Mouse (Mus musculus) CH12.LX (cell line): ENCODE results near the gene Wnt7a. TPM values are rescaled to one million over a fixed set of nuclear protein-coding genes. Genes with fewer than 3 reads are reported as not detected.

Experiments used
- DNase-seq: peaks from one replicate; pipeline ENCODE4 v3.0.0-alpha.2; 2013; ENCODE audit errors: extremely low read depth
- H3K27ac ChIP-seq: 2 replicates; pipeline ENCODE4 v1.5.1; 2012; ENCODE audit warnings: low read depth, mild to moderate bottlenecking, control low read depth, moderate library complexity; ENCODE audit not compliant: insufficient read depth
- H3K27me3 ChIP-seq: replicated peaks from 2 replicates; pipeline ENCODE3; 2012; ENCODE audit warnings: inconsistent platforms
- H3K36me3 ChIP-seq, 2 experiments: replicated peaks in 1 of 2; 2 replicates each; pipeline versions ENCODE3 to v1.6.1; 2012; ENCODE audit warnings: inconsistent platforms in 1 of 2, low read length in 1 of 2, mild to moderate bottlenecking in 1 of 2, mixed read lengths in 1 of 2, moderate library complexity in 1 of 2; ENCODE audit not compliant: control insufficient read depth in 1 of 2, insufficient read depth in 1 of 2
- H3K4me1 ChIP-seq, 2 experiments: 2 replicates each; pipeline ENCODE4 v1.6.1; 2012; ENCODE audit warnings: inconsistent platforms in 1 of 2, moderate library complexity in 1 of 2; ENCODE audit not compliant: insufficient read depth in 2 of 2, control insufficient read depth in 1 of 2
- H3K4me2 ChIP-seq: 2 replicates; pipeline ENCODE4 v1.6.1; 2012; ENCODE audit warnings: low read depth, mild to moderate bottlenecking, control low read depth; ENCODE audit not compliant: poor library complexity, insufficient read depth, severe bottlenecking
- H3K4me3 ChIP-seq, 3 experiments: fragments of 150-350 bp in 1 of 3; sonication (generic) in 1 of 3; replicated peaks in 1 of 3; 2 replicates each; pipeline versions ENCODE3 to v1.5.1; 2011 to 2012; ENCODE audit warnings: low read depth in 2 of 3, low read length in 2 of 3, mild to moderate bottlenecking in 2 of 3, moderate library complexity in 2 of 3, control low read depth in 1 of 3, improper control_type of control experiment in 1 of 3, inconsistent platforms in 1 of 3, mixed read lengths in 1 of 3; ENCODE audit not compliant: poor library complexity in 1 of 3
- H3K79me2 ChIP-seq: replicated peaks from 2 replicates; pipeline ENCODE4 v1.6.1; 2012; ENCODE audit warnings: mild to moderate bottlenecking, moderate library complexity; ENCODE audit not compliant: control insufficient read depth, poor library complexity, insufficient read depth, severe bottlenecking; ENCODE audit errors: extremely low read depth
- H3K9ac ChIP-seq: 2 replicates; pipeline ENCODE4 v1.6.1; 2012; ENCODE audit warnings: low read depth, mild to moderate bottlenecking, control low read depth, moderate library complexity; ENCODE audit not compliant: insufficient read depth
- H3K9me3 ChIP-seq: replicated peaks from 2 replicates; pipeline ENCODE3; 2012; ENCODE audit warnings: low read length, inconsistent platforms, mixed read lengths
- BHLHE40 ChIP-seq: IDR thresholded peaks from 2 replicates; pipeline ENCODE4 v1.6.1; 2011; ENCODE audit warnings: mild to moderate bottlenecking, low read depth, low read length, improper control_type of control experiment
- CHD2 ChIP-seq: IDR thresholded peaks from 2 replicates; pipeline ENCODE4 v1.6.1; 2011; ENCODE audit warnings: low read length, improper control_type of control experiment
- CTCF ChIP-seq, 2 experiments: IDR thresholded peaks in 1 of 2; conservative IDR thresholded peaks in 1 of 2; 2 replicates each; pipeline ENCODE4 v1.5.1; 2011 to 2012; ENCODE audit warnings: low read depth in 2 of 2, low read length in 2 of 2, improper control_type of control experiment in 1 of 2, inconsistent platforms in 1 of 2, mild to moderate bottlenecking in 1 of 2, moderate library complexity in 1 of 2
- E2F4 ChIP-seq: IDR thresholded peaks from 2 replicates; pipeline ENCODE4 v1.6.1; 2011; ENCODE audit warnings: low read depth, low read length, improper control_type of control experiment; ENCODE audit not compliant: insufficient replicate concordance
- GABPA ChIP-seq: IDR thresholded peaks from 2 replicates; pipeline ENCODE4 v1.6.1; 2012; ENCODE audit warnings: low read depth, low read length, improper control_type of control experiment, inconsistent platforms; ENCODE audit not compliant: insufficient replicate concordance
- HCFC1 ChIP-seq: IDR thresholded peaks from 2 replicates; pipeline ENCODE4 v1.6.1; 2012; ENCODE audit warnings: low read depth, mild to moderate bottlenecking, inconsistent platforms, low read length, improper control_type of control experiment
- IRF4 ChIP-seq: IDR thresholded peaks from 2 replicates; pipeline ENCODE4 v1.6.1; 2014; ENCODE audit warnings: low read depth, mild to moderate bottlenecking, inconsistent platforms, low read length, improper control_type of control experiment
- JUN ChIP-seq: IDR thresholded peaks from 2 replicates; pipeline ENCODE4 v1.6.1; 2011; ENCODE audit warnings: low read depth, mild to moderate bottlenecking, low read length, improper control_type of control experiment, moderate library complexity; ENCODE audit not compliant: insufficient read depth
- JUND ChIP-seq: conservative IDR thresholded peaks from 2 replicates; pipeline ENCODE4 v1.6.1; 2011; ENCODE audit warnings: low read depth, low read length, improper control_type of control experiment
- MAFK ChIP-seq: IDR thresholded peaks from 2 replicates; pipeline ENCODE4 v1.6.1; 2011; ENCODE audit warnings: low read length, improper control_type of control experiment; ENCODE audit not compliant: insufficient replicate concordance
- MAX ChIP-seq: IDR thresholded peaks from 2 replicates; pipeline ENCODE4 v1.6.1; 2011; ENCODE audit warnings: low read length, improper control_type of control experiment
- MAZ ChIP-seq: IDR thresholded peaks from 2 replicates; pipeline ENCODE4 v1.6.1; 2012; ENCODE audit warnings: low read depth, mild to moderate bottlenecking, inconsistent platforms, low read length, improper control_type of control experiment, moderate library complexity
- MEF2A ChIP-seq: IDR thresholded peaks from 2 replicates; pipeline ENCODE4 v1.6.1; 2014; ENCODE audit warnings: low read depth, mild to moderate bottlenecking, inconsistent platforms, low read length, improper control_type of control experiment, borderline replicate concordance
- MXI1 ChIP-seq: IDR thresholded peaks from 2 replicates; pipeline ENCODE4 v1.6.1; 2011; ENCODE audit warnings: mild to moderate bottlenecking, low read depth, low read length, improper control_type of control experiment
- NRF1 ChIP-seq: IDR thresholded peaks from 2 replicates; pipeline ENCODE4 v1.6.1; 2014; ENCODE audit warnings: low read depth, mild to moderate bottlenecking, inconsistent platforms, low read length, improper control_type of control experiment, moderate library complexity
- RAD21 ChIP-seq: IDR thresholded peaks from 2 replicates; pipeline ENCODE4 v1.6.1; 2011; ENCODE audit warnings: low read depth, mild to moderate bottlenecking, low read length, improper control_type of control experiment, moderate library complexity
- SIN3A ChIP-seq: IDR thresholded peaks from 2 replicates; pipeline ENCODE4 v1.6.1; 2012; ENCODE audit warnings: low read length, improper control_type of control experiment, inconsistent platforms
- SMC3 ChIP-seq: IDR thresholded peaks from 2 replicates; pipeline ENCODE4 v1.6.1; 2011; ENCODE audit warnings: low read depth, low read length, improper control_type of control experiment
- ZKSCAN1 ChIP-seq: IDR thresholded peaks from 2 replicates; pipeline ENCODE4 v1.6.1; 2012; ENCODE audit warnings: low read depth, inconsistent platforms, low read length, improper control_type of control experiment, borderline replicate concordance
- ZNF384 ChIP-seq: IDR thresholded peaks from 2 replicates; pipeline ENCODE4 v1.6.1; 2012; ENCODE audit warnings: low read depth, low read length, improper control_type of control experiment, inconsistent platforms
- dilution Hi-C: fragments of 300-500 bp; cut with MboI; formaldehyde crosslinking; loops from 2 replicates; pipeline ENCODE4 v1.14.3; 2020; ENCODE audit warnings: low sequenced_read_pairs; ENCODE audit not compliant: extremely low pct_unique_long_range_greater_than_20kb, extremely low pct_ligation_motif_present
- in situ Hi-C: fragments of 300-500 bp; cut with MboI; formaldehyde crosslinking; loops from 3 replicates; pipeline ENCODE4 v1.14.3; 2019; ENCODE audit warnings: low sequenced_read_pairs, low pct_ligation_motif_present, low pct_unique_long_range_greater_than_20kb, mixed read lengths
- polyA plus RNA-seq: library from polyadenylated mRNA; unstranded; fragments of >175 nt; gene quantifications from 2 replicates; pipeline ENCODE4 v1.2.1, GENCODE M21; 2012; ENCODE audit warnings: low read depth; ENCODE audit not compliant: insufficient read length
- total RNA-seq, 2 experiments: library from RNA; depleted of rRNA; stranded (reverse); fragments of 300-350 nt in 1 of 2; fragments of >200 nt in 1 of 2; gene quantifications; 2 replicates each; pipeline ENCODE4 v1.2.3; 2012 to 2014

Wnt7a gene
- total and polyA plus RNA-seq, 3 experiments = not detected

DNA sequence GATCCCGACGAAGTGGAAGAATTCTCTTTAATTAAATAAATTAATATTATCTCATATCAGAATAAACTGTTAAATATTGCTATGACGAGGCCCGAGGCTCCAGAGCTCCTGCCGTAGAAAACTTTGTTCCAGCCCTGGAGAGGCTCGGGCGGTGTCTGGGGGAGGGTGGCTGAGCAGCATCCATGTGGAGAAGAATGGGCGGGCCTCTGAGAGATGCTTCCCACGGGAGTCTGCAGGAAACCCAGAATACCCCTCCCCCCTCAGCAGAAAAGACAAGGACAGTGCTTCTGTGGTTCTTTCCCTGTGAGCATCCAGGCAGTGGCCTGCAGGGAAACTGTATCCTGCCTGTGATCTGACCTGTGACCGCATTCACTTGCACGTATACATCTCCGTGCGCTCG lies 45.7 kb downstream of the Wnt7a start:
- DNase-seq = no peak
- no peak for TF ChIP-seq ZKSCAN1
- TF ChIP-seq SMC3 = no peak
- H3K4me1 ChIP-seq = no peaks in the 10 kb centered on the region
- H3K27ac ChIP-seq = no peak overlapping the region
- no peak overlapping the region for H3K9ac ChIP-seq
- no peaks in the 10 kb centered on the region for H3K79me2 ChIP-seq
- in situ Hi-C loops = no loop called here
- no peak overlapping the region for H3K4me3 ChIP-seq
- H3K4me2 ChIP-seq = no peak overlapping the region
- dilution Hi-C loops = no loop called here
- H3K9me3 ChIP-seq = no peaks in the 10 kb centered on the region
- no peaks in the 10 kb centered on the region for H3K36me3 ChIP-seq
- peaks cover 94% of the 10 kb centered on the region for H3K27me3 ChIP-seq

DNA sequence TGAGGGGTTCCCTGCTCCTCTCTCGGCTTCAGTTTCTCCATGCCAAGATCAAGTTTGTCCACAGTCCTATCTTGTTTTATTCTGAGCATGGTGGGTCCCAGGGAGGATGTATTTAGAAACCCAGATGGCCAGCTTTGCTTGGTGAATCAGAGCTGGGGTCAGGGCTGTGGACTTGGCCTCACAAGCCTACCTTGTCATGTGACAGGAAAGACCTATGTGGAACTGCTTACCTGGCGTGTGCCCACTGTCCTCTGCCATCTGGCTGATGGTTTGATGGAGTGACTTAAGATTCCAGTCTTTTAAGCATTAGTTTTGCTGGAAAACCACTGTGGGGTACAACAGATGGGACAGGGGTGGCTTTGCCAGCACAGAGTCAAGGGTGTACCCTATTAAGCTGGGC lies 48.4 kb downstream of the Wnt7a start:
- TF ChIP-seq MAX (no peak), ZKSCAN1 (no peak), CHD2 (no peak), BHLHE40 (no peak)
- Histone ChIP-seq H3K4me2 (no peak overlapping the region), H3K27me3 (peaks cover 97% of the 10 kb centered on the region), H3K79me2 (no peaks in the 10 kb centered on the region), H3K9me3 (no peaks in the 10 kb centered on the region), H3K27ac (no peak overlapping the region), H3K4me1 (no peaks in the 10 kb centered on the region), H3K4me3 (no peak overlapping the region), H3K9ac (no peak overlapping the region), H3K36me3 (no peaks in the 10 kb centered on the region)
- no peak for DNase-seq
- in situ Hi-C loops = no loop called here
- dilution Hi-C loops = no loop called here

DNA sequence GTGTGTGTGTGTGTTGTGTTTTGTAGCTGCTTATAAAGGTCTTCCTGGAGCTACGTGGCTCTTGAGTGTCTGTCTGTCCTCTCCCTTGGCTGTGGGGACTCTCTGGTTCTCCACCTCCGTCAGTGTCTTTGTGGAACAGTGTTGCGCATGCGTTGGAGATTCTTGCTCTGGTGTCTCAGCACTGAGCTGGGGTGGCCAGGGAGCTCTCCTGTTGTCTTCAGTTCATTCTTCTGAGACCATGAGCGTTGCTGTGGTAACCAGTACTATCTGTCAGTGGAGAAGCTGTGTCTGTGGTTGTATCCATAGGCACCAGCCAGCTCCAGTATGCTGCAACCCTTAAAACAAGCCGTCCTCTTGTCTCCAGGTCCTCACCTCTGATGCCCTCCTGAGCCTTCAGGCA lies 50.2 kb downstream of the Wnt7a start:
- H3K27me3 ChIP-seq = peaks cover 95% of the 10 kb centered on the region
- no peaks in the 10 kb centered on the region for H3K4me1 ChIP-seq
- in situ Hi-C loops = no loop called here

DNA sequence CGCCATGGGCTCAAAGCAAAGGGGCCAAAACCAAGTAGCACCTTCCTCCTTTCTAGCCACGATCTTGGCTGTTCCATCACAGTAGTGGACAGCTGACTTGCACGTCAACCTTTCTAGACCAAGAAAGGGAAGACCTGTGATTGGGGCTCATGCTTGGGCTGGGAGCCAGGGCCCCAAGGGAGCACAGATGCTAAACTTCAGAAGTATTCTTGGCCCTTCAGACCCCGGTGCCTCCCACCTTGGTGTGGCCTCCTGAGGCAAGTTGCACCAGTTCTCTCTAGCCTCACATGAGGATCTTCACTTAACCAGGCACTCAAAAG lies 50.8 kb downstream of the Wnt7a start:
- no peak overlapping the region for H3K9ac ChIP-seq
- DNase-seq = no peak
- no peak overlapping the region for H3K4me2 ChIP-seq
- no peak overlapping the region for H3K4me3 ChIP-seq
- no peaks in the 10 kb centered on the region for H3K79me2 ChIP-seq
- H3K9me3 ChIP-seq = no peaks in the 10 kb centered on the region
- TF ChIP-seq IRF4 = no peak
- TF ChIP-seq NRF1 = no peak
- no peak for TF ChIP-seq MAX
- no peak for TF ChIP-seq MEF2A
- no peak for TF ChIP-seq JUN
- no peak for TF ChIP-seq GABPA
- no peak for TF ChIP-seq E2F4
- TF ChIP-seq MXI1 = no peak
- TF ChIP-seq MAZ = no peak
- no peak for TF ChIP-seq ZKSCAN1
- TF ChIP-seq RAD21 = no peak
- no peak for TF ChIP-seq HCFC1
- TF ChIP-seq MAFK = no peak
- TF ChIP-seq BHLHE40 = no peak
- no peak for TF ChIP-seq SIN3A
- no peak for TF ChIP-seq SMC3
- H3K27me3 ChIP-seq = peaks cover 96% of the 10 kb centered on the region
- dilution Hi-C loops (no loop called here), in situ Hi-C loops (no loop called here)
- H3K36me3 ChIP-seq = no peaks in the 10 kb centered on the region
- H3K4me1 ChIP-seq = no peaks in the 10 kb centered on the region
- no peak overlapping the region for H3K27ac ChIP-seq

More for the DNA sequence above, 50.2 kb downstream of the Wnt7a start:
- no peak overlapping the region for H3K4me3 ChIP-seq
- H3K9me3 ChIP-seq = no peaks in the 10 kb centered on the region
- H3K4me2 ChIP-seq = no peak overlapping the region
- H3K27ac ChIP-seq = no peak overlapping the region
- no peaks in the 10 kb centered on the region for H3K36me3 ChIP-seq
- DNase-seq = no peak
- dilution Hi-C loops = no loop called here
- H3K79me2 ChIP-seq = no peaks in the 10 kb centered on the region
- TF ChIP-seq ZNF384 (no peak), CTCF (conservative IDR thresholded peaks at IDR 0.05 in 1 of 2, IDR thresholded peaks at IDR 0.05 in 1 of 2; ENCODE audit: low read depth in 2 of 2, low read length in 2 of 2) (no peak), MAFK (no peak), HCFC1 (no peak), JUND (no peak)
- no peak overlapping the region for H3K9ac ChIP-seq
